Mouse (Mus musculus): Measurements from ENCODE around the gene Qser1.

Gene Qser1

DNA sequence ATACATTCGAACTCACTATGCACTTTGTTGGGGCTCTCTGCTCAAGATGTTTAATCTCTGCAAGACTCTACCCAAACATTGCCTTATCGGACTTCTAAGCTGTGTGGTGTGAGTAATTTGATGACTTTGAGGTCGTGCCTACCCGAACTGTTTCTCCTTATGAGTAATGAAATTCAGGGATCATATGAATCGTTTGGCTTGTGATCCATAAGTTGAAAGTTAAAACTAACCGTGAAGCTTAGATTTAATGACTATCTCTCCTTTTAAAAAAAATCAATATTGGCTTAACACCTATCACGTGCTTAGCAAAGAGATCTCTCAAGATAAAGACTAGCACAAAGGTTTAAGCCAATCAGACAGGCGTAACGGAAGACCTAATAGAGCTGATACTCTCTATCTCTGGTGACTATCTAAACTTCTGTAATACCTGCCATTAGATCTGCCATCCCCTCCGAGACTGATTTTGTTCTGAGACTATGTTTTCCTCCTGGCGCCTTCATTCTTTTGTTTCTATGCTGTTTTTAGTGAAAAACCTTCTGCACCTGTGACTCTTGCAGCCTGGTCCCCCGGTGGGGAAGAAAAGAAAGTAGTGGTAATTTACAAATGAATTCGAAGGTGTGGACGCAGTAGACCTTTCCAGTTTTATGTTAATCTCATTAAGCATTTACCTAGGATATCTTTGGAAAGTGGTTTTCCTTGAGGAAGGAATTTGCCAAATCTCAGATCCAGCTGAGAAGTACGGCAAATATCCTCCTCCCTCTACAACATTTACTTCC lies 1.2 kb upstream of the Qser1 start:
- DNase-seq (ENCODE audit: low spot score) = peak; percentile 12

DNA sequence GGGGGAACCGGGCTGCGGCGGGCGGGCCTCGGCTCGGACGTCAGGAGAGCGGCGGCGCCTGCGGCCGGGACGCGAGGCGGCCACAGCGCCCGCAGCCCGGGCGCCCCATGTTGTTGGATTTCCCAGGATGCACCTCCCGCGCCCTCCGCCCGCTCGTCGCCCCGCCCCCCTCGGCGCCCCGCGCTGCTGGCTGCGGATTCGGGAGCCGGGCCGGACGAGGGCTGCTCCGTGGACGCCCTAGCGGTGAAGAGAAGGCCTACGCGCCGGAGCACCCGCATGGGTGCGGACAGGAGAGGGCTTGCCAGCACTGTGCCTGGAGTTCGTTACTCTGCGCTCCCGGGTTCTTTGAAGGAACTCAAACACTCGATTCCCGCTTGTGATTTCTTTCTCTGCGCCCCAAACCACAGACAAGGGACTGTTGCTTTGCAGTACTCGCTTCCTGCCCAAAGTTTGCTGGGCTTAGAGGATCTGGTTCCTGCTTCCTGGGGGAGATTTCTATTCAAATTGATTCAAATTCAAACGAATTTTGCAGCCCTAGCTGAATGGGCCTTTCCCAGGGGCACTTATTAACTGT lies 393 bp upstream of the Qser1 start:
- DNase-seq (ENCODE audit: low spot score) = peak; percentile 66

DNA sequence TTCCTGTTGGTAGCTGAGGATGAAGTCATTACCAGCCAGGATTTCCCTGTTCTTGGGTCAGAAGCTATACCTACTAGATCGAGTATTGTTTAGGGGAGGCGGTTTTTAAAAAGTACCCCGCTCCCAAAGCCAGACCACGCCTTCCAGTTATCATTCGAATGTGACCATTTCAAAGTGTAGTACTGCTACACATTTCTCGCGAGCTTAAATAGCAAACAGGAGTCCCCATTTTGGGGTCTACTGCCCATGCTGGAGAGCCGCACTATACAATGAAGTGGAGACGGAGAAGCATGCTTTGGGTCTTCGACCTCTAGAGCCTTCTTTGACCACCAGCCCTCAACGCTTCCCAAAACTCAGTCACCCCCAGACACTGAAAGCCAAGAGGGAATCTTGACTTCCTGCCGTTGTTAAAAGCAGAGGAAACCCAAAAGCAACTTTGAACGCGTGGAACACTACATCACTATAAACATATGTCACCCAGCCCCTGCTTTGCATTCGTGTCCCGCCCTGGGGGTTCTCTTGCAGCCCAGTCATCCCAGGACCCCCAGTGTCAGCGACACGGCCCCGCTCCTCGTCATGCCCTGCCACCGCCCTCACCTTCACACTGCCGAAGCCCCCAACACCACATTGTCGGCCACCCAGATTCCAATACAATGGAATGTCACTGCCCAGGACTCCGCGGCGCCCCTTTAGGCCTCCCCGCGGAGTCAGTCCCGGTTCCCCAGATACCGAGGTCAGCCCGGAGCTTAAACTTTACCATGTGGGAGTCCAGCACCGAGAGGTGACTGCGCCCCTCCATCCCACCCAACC lies 794 bp downstream of the Qser1 start:
- DNase-seq (ENCODE audit: low spot score) = peak; percentile 40

DNA sequence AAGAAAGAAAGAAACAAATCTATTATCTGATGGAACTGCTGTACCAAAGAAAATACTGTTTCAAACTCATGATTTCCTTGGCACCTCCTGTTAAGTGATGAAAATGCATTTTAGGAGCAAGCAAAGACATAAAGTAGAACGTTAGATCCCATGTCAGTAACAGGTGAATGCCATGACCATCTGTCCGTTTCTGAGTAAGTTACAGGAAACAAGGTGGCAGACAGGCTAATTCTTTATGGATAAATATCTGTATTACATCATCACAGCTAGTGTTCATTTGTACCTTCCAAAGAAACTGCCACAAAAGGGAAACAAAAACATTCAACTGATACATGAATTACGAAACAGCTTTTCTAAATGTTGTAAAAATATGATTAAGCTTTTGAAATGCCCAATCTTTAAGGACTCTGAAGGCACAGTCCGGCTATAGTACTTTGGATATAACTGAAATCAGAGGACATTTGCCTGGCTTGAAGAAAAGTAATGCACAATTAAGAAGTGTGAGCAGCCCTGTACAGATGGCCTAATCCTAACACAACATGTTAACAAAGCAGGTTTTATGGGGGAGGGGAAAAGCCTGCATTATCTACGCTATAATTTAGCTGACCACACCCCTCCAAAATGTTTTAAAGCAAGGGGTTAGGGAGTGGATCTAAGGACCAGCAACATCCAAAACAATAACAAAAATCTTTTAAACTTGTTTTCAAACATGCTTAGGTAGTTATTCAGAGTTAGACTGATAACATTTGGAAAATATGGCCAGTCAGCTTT lies 2.2 kb downstream of the Qser1 start:
- peak; percentile 18 for DNase-seq (ENCODE audit: low spot score)

DNA sequence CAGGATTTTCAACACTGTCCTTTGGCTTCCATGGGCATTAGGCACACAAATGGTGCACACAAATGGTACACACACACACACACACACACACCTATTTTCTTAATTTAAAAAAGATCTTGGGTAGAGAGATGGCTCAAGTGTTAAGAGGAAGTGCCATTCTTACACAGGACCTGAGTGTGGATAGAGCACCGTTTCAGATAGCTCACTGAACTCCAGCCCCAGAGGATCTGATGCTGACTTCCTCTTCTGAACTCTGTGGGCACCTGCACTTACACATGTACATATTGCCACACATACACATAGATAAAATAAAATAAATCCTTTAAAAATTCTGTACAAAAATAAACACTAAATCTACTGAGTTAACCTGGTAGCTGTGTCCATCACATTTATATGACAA lies 11.1 kb downstream of the Qser1 start:
- DNase-seq (ENCODE audit: low spot score) = no peak

DNA sequence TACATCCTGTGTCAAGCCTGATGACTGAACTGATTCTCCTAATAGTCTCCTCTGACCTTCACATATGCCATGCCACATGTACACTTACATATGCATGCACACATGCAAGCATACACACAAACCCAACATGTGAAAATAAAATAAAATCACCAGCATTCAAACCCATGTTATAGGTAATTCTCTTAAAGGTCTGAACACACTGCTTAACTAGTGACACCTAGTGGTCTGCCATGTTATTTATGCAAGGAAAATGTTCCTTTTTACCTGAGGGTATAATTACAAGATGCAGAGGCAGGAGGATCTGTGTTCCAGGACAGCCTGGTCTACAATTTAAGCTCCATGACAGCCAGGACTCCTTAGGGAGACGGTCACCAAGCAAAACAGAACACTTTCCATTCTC lies 41.8 kb downstream of the Qser1 start:
- peak; percentile 23 for DNase-seq (ENCODE audit: low spot score)

DNA sequence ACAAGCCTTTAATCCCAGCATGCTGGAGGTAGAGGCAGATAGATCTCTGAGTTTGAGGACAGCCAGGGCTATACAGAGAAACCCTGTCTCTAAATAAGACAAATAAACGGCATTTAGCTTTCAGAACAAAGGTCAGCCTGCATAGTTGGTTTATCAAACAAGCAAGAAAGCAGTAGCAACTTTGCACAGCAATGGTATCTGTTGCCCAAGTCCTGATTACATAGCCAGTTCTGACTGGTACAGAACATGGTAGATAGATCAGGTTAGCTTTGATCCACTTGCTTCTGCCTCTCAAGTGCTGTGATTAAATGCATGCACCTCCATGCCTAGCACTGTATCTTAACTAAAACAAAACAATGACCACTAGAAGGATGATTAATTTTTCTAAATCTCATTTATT lies 47.9 kb downstream of the Qser1 start:
- DNase-seq (ENCODE audit: low spot score) = no peak

DNA sequence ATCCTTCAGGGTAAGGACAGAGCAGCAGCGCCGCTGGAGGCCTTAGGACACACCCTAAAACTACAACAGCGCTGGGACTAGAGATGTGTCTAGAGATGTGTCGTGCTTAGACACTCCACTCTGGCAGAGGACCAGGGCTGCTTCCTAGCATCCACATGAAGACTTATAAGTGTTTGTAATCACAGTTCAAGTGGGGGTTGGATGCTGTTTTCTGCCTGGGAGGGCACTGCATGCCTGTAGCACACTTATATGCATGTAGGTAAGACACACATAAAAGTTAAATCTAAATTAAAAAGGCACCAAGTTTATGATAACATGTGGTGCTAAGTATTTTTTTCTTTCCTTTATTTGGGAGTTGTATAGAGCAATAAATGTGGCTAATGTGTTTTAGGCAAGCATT lies 52.5 kb downstream of the Qser1 start:
- DNase-seq (ENCODE audit: low spot score) = no peak

DNA sequence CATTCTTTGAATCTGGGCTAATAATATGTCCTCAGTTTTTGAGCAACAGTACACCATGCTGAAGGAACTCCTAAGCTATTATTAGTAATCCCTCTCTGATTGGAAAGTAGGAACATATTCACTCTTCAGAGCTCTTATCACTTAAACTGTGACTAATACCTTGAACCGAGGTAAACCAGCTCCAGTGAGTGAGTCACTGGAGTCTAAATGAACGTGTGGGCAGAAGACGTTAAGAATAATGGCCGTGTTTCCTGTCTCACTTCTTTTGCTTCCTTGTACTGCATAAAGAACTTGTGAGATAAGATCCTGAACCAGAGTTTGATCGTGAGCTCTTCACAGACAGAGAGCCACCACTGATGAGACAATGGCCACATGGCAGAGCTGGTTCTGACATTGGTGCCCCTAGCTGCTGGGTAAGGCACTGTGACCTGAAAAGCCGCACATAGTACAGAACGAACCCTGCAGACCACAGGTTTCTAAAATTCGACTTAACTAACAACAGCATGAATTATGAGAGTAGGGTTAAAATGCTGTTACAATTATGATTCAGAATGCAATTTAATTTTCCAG lies 53.3 kb downstream of the Qser1 start:
- DNase-seq (ENCODE audit: low spot score) = no peak

DNA sequence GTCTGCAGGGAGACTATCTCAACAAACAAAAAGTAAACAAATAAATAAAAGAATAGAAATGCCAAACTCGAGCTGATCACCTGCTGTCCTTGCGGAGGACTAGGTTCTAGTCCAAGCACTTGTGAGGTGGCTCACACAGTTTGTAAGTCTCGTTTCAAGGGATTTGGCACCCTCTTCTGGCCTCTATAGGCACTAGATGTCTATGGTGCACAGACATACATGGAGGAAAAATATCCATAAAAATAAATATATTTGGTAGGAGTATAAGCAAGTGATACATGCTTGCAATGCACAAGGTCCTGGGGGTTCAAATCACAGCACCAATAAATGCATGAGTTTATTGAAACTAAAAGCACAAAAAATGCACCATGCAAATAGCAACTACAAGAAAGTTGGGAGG lies 65.9 kb downstream of the Qser1 start:
- no peak for DNase-seq (ENCODE audit: low spot score)

DNA sequence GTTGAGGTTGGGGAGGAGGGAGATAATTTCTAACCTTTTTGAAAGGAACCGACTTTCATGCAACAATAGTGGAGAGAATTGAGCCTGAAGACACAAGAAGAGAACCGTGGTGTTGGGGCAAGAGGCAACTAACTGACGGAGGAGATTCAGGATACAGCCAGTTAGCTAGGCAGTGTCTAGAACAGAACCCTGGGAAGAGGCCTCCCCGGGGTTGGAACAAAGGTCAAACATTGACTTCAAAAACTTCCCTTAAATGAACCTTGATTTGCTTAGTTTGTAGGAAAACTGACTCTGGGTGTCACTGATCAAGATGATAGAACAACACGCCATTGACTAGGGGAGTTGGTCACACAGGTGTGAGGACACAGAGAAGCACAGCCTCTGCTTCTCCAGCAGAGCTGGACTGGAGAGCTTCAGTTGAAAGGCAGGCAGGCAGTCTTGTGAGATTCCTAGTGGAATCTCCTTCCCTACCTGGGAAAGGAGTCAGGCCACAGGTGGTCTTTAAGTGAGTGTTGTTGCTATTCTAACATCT lies 67.8 kb downstream of the Qser1 start:
- DNase-seq (ENCODE audit: low spot score) = no peak

DNA sequence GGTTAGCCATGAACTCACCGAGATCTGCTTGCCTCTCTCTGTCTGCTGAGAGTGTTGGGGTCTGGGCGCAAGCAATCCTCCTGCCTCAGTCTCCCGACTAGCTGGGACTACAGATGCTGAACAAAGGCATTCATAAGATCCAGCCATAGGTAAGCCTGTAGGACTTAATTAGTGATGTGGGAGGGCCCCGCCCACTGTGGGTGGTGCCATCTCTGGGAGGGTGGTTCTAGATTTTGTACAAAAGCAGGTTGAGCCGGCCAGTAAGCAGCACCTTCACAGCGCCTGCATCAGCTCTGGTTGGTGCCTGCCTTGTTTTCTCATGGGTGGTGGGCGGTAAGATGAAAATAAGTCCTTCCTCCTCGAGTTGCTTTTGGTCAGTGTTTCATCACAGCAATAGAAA lies 70.3 kb downstream of the Qser1 start:
- peak; percentile 36 for DNase-seq (ENCODE audit: low spot score)

DNA sequence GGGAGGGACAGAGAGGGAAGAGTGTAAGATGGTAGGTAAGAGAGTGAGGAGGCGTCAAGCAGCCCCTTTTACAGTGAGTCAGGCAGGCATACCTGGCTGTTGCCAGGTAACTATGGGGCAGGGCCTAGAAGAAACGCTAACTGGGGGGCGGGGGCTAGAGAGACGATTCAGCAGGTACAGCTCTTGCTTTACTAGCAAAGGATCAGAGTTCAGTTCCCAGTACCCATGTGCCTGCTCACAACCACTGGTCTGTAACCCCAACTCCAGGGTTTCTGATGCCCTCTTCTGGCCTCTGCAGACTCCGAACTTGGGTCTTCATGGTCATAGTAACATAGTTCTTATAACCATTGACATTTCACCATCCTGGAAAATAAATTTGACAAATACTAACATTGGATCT lies 72.6 kb downstream of the Qser1 start:
- no peak for DNase-seq (ENCODE audit: low spot score)

DNA sequence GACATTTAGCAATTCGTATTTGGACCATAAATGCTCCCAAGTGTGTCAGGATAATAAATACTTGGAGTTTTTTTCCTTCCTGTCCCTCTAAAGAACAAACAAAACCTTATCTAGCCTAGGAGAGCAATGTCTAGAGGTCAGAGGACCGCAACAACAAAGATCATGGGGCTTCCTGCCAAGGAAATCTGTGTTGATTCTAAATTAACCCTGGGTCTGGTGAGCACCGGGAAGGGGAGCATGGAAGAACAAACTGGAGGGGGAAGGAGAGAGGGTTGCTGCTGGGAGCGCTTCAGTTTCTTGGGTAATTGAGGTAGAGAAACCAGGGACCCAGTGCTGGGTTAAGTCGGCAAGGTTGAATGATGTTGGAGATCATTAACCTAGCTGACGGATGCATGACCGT lies 73.4 kb downstream of the Qser1 start:
- no peak for DNase-seq (ENCODE audit: low spot score)

DNA sequence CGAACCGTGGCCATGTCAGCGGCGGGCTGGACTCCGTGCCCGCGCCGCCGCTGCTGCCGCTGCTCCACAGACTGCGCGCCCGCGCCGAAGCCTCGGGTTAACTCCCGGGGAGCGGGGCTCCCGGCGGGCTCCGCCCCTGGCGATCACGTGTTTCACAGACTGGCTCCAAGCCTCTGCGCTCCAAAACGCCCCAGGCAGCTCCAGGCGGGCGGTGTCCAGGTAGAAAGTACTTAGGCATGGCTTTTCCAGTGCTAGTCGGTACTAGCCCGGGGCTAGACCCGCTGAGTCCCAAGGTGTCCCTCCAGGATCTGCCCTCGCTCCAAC lies 73.9 kb downstream of the Qser1 start, which contains the start of gene Depdc7:
TSS of gene Depdc7 (minus strand) at position 138 of the 324 bp plus-strand sequence.
- peak; percentile 85 for DNase-seq (ENCODE audit: low spot score)

DNA sequence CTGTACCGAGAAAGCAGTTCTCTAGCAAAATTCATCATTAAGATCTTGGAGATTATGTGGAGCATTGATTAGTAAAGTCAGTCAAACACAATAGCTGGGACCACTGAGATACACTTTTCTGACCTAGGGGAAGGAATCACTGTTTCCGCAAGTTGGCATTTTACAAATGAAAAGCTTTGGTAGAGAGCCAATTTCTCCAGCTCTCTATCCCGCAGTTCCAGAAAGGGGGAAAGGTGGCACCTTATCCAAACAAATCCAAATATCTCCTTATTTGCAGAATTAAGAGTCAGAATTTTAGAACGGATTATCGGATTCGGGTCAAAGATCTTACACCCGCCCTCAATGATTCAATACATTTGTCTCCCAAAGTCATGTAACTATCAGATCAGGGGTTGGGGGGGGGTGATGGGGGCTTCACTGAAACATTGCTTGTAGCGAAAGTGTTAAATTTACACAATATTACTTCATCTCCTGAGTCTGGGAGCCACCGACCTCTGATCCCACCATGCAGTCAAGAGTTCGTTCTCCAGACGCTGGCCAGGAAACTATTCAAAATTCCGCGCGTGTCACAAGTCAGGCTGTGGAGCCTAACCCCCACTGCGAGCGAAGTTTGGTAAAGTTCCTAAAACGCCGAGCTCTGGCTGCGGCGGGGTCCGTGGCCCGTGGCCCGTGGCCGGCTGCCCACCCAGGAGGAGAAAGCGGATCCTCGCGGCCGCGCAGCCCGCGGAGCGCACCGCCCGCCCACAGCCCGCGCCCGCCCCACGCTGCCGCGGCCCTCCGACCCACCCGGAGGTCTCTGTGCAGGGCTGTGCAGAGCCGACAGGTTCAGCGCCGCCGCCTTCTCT lies 74.4 kb downstream of the Qser1 start:
- DNase-seq (ENCODE audit: low spot score) = no peak

DNA sequence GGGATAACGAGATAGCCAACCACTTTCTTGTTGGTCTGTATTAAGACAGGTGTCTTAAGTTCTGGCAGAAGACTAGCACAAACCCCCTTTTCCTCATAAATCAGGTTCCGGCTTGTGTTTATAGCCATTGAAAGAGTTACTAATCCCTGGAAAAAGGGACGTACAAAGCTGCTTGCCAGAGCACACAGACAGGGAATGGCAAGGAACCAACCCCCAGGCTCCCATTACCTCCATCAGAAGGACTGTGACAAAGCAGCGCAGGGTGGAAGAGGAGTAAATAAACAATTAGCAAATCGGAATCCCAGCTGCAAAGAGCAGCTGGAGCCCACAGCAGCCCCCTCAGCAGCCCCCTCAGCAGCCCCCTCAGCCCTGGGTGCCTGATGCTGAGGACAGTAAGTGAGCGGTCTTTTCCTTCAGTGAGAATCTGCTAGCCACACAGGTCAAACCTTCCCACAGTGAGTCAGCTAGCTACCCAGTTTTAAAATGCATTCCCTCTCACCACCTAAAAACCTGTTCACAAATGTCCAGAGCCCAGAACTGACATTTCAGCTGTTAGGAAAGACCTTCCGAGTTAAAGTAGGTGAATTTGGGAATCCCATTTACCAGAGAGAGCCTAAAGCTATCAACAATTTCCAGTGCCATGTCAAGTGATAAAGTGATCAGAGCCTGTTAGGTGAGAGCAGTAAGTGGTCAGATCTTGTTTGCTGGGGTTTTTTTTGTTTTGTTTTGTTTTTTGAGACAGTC lies 75.4 kb downstream of the Qser1 start:
- no peak for DNase-seq (ENCODE audit: low spot score)

DNA sequence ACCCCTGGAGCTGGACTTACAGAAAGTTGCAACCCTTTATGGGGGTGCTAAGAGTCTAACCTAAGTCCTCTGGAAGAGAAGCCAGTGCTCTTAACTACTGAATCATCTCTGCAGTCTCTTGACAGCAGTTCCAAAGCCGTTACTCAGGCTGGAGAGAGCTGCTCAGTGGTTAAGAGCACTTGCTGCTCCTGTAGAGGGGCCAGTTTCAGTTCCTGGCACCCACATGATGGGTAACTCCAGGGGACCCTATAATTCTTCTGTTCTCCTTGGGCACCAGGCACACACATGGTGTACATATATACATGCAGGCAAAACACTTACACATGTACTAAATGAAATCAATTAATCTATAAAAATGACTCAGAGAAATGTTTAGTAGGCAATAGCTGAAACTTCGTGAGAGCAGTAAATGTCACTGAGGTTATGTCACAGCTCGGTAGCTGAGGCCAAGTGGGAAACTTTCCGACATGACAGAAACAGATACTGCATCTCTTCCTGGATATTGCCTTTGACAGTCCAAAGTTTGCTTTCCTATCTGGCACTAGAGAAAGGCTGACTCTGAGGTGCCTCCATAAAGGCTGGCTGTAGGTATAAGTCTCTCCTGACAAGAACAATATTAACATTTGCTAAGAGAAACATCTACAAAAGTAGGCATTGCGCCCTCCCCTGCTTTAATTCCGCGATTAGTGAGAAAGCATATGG lies 76.2 kb downstream of the Qser1 start:
- DNase-seq (ENCODE audit: low spot score) = no peak

DNA sequence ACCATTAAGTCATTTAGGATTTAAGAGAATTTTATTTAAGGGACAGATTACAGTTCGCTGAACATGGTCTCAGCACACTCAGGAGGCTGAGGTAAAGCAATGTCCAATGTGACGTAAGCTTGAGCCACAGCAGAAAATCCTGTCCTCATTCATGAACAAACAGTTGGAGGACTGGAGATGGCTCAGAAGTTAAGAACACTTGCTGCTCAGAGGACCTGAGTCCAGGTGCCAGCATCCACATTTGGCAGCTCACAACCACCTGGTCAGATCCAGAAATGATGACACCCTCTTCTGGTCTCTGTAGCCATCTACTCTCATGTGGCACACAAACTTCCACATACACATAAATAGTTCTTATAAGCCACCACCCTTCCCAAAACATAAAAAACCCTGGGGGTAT lies 76.9 kb downstream of the Qser1 start:
- DNase-seq (ENCODE audit: low spot score) = no peak

DNA sequence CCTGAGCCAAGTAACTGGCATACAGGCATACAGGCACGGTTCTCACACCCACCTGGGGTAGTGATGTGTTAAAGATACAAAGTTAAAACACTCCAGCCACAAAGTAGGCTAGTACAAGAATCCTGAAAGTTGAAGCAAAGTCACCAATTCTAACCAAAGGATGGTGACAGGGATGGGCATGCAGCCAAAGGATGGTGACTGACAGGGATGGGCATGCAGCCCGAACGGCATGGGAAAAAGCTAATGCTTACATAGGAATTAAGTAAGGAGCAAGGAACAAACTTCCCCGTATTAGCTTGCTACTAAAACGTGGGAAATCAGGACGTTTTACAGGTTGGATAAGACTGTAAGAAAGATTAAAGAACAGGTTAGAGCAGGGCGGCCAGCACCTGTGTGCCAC lies 80.3 kb downstream of the Qser1 start:
- no peak for DNase-seq (ENCODE audit: low spot score)
